Mouse (Mus musculus) CH12.LX (cell line): ENCODE results near the gene Pgam1. TPM values are rescaled to one million over a fixed set of nuclear protein-coding genes. Genes with fewer than 3 reads are reported as not detected.
A peak's percentile ranks its signal among the peaks of the same experiment; 100 is the strongest.

Source experiments
- DNase-seq: peaks from one replicate; pipeline ENCODE4 v3.0.0-alpha.2; 2013; ENCODE audit errors: extremely low read depth
- H3K27ac ChIP-seq: 2 replicates; pipeline ENCODE4 v1.5.1; 2012; ENCODE audit warnings: low read depth, mild to moderate bottlenecking, control low read depth, moderate library complexity; ENCODE audit not compliant: insufficient read depth
- H3K27me3 ChIP-seq: replicated peaks from 2 replicates; pipeline ENCODE3; 2012; ENCODE audit warnings: inconsistent platforms
- H3K36me3 ChIP-seq, 2 experiments: replicated peaks in 1 of 2; 2 replicates each; pipeline versions ENCODE3 to v1.6.1; 2012; ENCODE audit warnings: inconsistent platforms in 1 of 2, low read length in 1 of 2, mild to moderate bottlenecking in 1 of 2, mixed read lengths in 1 of 2, moderate library complexity in 1 of 2; ENCODE audit not compliant: control insufficient read depth in 1 of 2, insufficient read depth in 1 of 2
- H3K4me1 ChIP-seq, 2 experiments: 2 replicates each; pipeline ENCODE4 v1.6.1; 2012; ENCODE audit warnings: inconsistent platforms in 1 of 2, moderate library complexity in 1 of 2; ENCODE audit not compliant: insufficient read depth in 2 of 2, control insufficient read depth in 1 of 2
- H3K4me2 ChIP-seq: 2 replicates; pipeline ENCODE4 v1.6.1; 2012; ENCODE audit warnings: low read depth, mild to moderate bottlenecking, control low read depth; ENCODE audit not compliant: poor library complexity, insufficient read depth, severe bottlenecking
- H3K4me3 ChIP-seq, 3 experiments: fragments of 150-350 bp in 1 of 3; sonication (generic) in 1 of 3; replicated peaks in 1 of 3; 2 replicates each; pipeline versions ENCODE3 to v1.5.1; 2011 to 2012; ENCODE audit warnings: low read depth in 2 of 3, low read length in 2 of 3, mild to moderate bottlenecking in 2 of 3, moderate library complexity in 2 of 3, control low read depth in 1 of 3, improper control_type of control experiment in 1 of 3, inconsistent platforms in 1 of 3, mixed read lengths in 1 of 3; ENCODE audit not compliant: poor library complexity in 1 of 3
- H3K79me2 ChIP-seq: replicated peaks from 2 replicates; pipeline ENCODE4 v1.6.1; 2012; ENCODE audit warnings: mild to moderate bottlenecking, moderate library complexity; ENCODE audit not compliant: control insufficient read depth, poor library complexity, insufficient read depth, severe bottlenecking; ENCODE audit errors: extremely low read depth
- H3K9ac ChIP-seq: 2 replicates; pipeline ENCODE4 v1.6.1; 2012; ENCODE audit warnings: low read depth, mild to moderate bottlenecking, control low read depth, moderate library complexity; ENCODE audit not compliant: insufficient read depth
- H3K9me3 ChIP-seq: replicated peaks from 2 replicates; pipeline ENCODE3; 2012; ENCODE audit warnings: low read length, inconsistent platforms, mixed read lengths
- BHLHE40 ChIP-seq: IDR thresholded peaks from 2 replicates; pipeline ENCODE4 v1.6.1; 2011; ENCODE audit warnings: mild to moderate bottlenecking, low read depth, low read length, improper control_type of control experiment
- CHD1 ChIP-seq: IDR thresholded peaks from 2 replicates; pipeline ENCODE4 v1.6.1; 2012; ENCODE audit warnings: low read depth, low read length, improper control_type of control experiment, inconsistent platforms
- ELF1 ChIP-seq: IDR thresholded peaks from 2 replicates; pipeline ENCODE4 v1.6.1; 2014; ENCODE audit warnings: low read depth, mild to moderate bottlenecking, inconsistent platforms, low read length, improper control_type of control experiment
- EP300 ChIP-seq: IDR thresholded peaks from 2 replicates; pipeline ENCODE4 v1.6.1; 2011; ENCODE audit warnings: low read length, improper control_type of control experiment
- ETS1 ChIP-seq: conservative IDR thresholded peaks from 2 replicates; pipeline ENCODE4 v1.6.1; 2012; ENCODE audit warnings: low read depth, mild to moderate bottlenecking, inconsistent platforms, low read length, improper control_type of control experiment, moderate library complexity
- GABPA ChIP-seq: IDR thresholded peaks from 2 replicates; pipeline ENCODE4 v1.6.1; 2012; ENCODE audit warnings: low read depth, low read length, improper control_type of control experiment, inconsistent platforms; ENCODE audit not compliant: insufficient replicate concordance
- JUN ChIP-seq: IDR thresholded peaks from 2 replicates; pipeline ENCODE4 v1.6.1; 2011; ENCODE audit warnings: low read depth, mild to moderate bottlenecking, low read length, improper control_type of control experiment, moderate library complexity; ENCODE audit not compliant: insufficient read depth
- KAT2A ChIP-seq: IDR thresholded peaks from 2 replicates; pipeline ENCODE4 v1.6.1; 2012; ENCODE audit warnings: low read length, improper control_type of control experiment, inconsistent platforms; ENCODE audit not compliant: insufficient replicate concordance
- MAFK ChIP-seq: IDR thresholded peaks from 2 replicates; pipeline ENCODE4 v1.6.1; 2011; ENCODE audit warnings: low read length, improper control_type of control experiment; ENCODE audit not compliant: insufficient replicate concordance
- MAX ChIP-seq: IDR thresholded peaks from 2 replicates; pipeline ENCODE4 v1.6.1; 2011; ENCODE audit warnings: low read length, improper control_type of control experiment
- MAZ ChIP-seq: IDR thresholded peaks from 2 replicates; pipeline ENCODE4 v1.6.1; 2012; ENCODE audit warnings: low read depth, mild to moderate bottlenecking, inconsistent platforms, low read length, improper control_type of control experiment, moderate library complexity
- MEF2A ChIP-seq: IDR thresholded peaks from 2 replicates; pipeline ENCODE4 v1.6.1; 2014; ENCODE audit warnings: low read depth, mild to moderate bottlenecking, inconsistent platforms, low read length, improper control_type of control experiment, borderline replicate concordance
- MXI1 ChIP-seq: IDR thresholded peaks from 2 replicates; pipeline ENCODE4 v1.6.1; 2011; ENCODE audit warnings: mild to moderate bottlenecking, low read depth, low read length, improper control_type of control experiment
- MYC ChIP-seq: IDR thresholded peaks from 2 replicates; pipeline ENCODE4 v1.6.1; 2011; ENCODE audit warnings: low read depth, mild to moderate bottlenecking, improper control_type of control experiment, low read length
- NRF1 ChIP-seq: IDR thresholded peaks from 2 replicates; pipeline ENCODE4 v1.6.1; 2014; ENCODE audit warnings: low read depth, mild to moderate bottlenecking, inconsistent platforms, low read length, improper control_type of control experiment, moderate library complexity
- PAX5 ChIP-seq: IDR thresholded peaks from 2 replicates; pipeline ENCODE4 v1.6.1; 2012; ENCODE audit warnings: low read length, inconsistent platforms, mixed read lengths
- POLR2AphosphoS2 ChIP-seq: IDR thresholded peaks from 2 replicates; pipeline ENCODE4 v1.6.1; 2011; ENCODE audit warnings: low read depth, low read length, improper control_type of control experiment
- RAD21 ChIP-seq: IDR thresholded peaks from 2 replicates; pipeline ENCODE4 v1.6.1; 2011; ENCODE audit warnings: low read depth, mild to moderate bottlenecking, low read length, improper control_type of control experiment, moderate library complexity
- RCOR1 ChIP-seq: conservative IDR thresholded peaks from 2 replicates; pipeline ENCODE4 v1.6.1; 2012; ENCODE audit warnings: low read depth, mild to moderate bottlenecking, inconsistent platforms, low read length, improper control_type of control experiment
- TBP ChIP-seq: conservative IDR thresholded peaks from 2 replicates; pipeline ENCODE4 v1.6.1; 2011; ENCODE audit warnings: low read depth, low read length, improper control_type of control experiment
- ZKSCAN1 ChIP-seq: IDR thresholded peaks from 2 replicates; pipeline ENCODE4 v1.6.1; 2012; ENCODE audit warnings: low read depth, inconsistent platforms, low read length, improper control_type of control experiment, borderline replicate concordance
- ZMIZ1 ChIP-seq: IDR thresholded peaks from 2 replicates; pipeline ENCODE4 v1.6.1; 2012; ENCODE audit warnings: low read depth, mild to moderate bottlenecking, inconsistent platforms, low read length, improper control_type of control experiment
- dilution Hi-C: fragments of 300-500 bp; cut with MboI; formaldehyde crosslinking; loops from 2 replicates; pipeline ENCODE4 v1.14.3; 2020; ENCODE audit warnings: low sequenced_read_pairs; ENCODE audit not compliant: extremely low pct_unique_long_range_greater_than_20kb, extremely low pct_ligation_motif_present
- in situ Hi-C: fragments of 300-500 bp; cut with MboI; formaldehyde crosslinking; loops from 3 replicates; pipeline ENCODE4 v1.14.3; 2019; ENCODE audit warnings: low sequenced_read_pairs, low pct_ligation_motif_present, low pct_unique_long_range_greater_than_20kb, mixed read lengths
- polyA plus RNA-seq: library from polyadenylated mRNA; unstranded; fragments of >175 nt; gene quantifications from 2 replicates; pipeline ENCODE4 v1.2.1, GENCODE M21; 2012; ENCODE audit warnings: low read depth; ENCODE audit not compliant: insufficient read length
- total RNA-seq, 2 experiments: library from RNA; depleted of rRNA; stranded (reverse); fragments of 300-350 nt in 1 of 2; fragments of >200 nt in 1 of 2; gene quantifications; 2 replicates each; pipeline ENCODE4 v1.2.3; 2012 to 2014

Gene Pgam1
- total and polyA plus RNA-seq, 3 experiments, result 870 to 1,507 (median 928) TPM

GRCm38 (mm10) chr19:41933179-41934086 lies 21.7 kb downstream of the Pgam1 start, which contains the start of the genes Exosc1 and Zdhhc16 (continued):
- TF ChIP-seq MAX, result peak; percentile 92
- no peak for TF ChIP-seq MEF2A
- TF ChIP-seq BHLHE40, result peak; percentile 37; the same call in 1 of the 2 replicates

DNA sequence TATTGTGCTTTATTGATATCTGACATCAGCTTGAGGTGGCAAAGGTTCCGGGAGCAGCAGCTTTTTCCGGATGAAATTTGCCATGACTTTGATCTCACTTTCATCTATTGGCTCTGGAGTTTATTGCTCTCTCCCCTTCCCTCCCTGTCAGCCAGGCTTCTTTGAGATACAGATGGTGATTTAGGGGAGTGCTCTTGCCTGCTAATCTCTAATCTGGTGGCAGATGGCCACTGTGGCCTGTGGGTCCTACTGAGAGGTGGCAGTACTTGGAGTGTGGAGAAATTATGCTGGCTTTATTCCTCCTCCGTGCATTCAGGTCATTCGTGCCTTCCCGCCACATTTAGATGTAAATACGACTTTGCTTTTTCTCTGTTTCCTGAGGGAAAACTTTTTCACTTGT lies 22.4 kb downstream of the Pgam1 start:
- dilution Hi-C loops, result no loop called here
- Histone ChIP-seq H3K27ac (no peak overlapping the region), H3K36me3 (peaks cover 29 to 56% of the 10 kb centered on the region in 2 experiments)

DNA sequence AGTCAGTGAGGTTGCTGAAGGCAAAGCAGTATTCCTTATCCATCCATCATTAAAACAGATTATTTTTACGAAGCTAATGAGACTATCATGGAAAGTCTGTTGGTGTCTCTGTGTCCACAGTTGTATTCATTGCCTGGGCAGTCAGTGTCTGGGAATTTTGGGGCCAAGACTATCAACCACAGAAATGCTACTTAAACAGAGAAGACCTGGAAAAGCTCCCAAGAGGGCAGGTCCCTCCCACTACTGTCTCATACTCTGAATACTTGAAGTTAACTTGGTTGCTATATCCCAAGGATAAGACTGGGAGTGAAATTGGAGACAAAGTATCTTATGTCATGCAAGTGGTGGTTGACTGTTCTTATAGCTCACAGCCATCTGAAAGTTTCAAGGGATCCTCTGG lies 24.2 kb downstream of the Pgam1 start:
- H3K27me3 ChIP-seq, result no peaks in the 10 kb centered on the region
- peaks cover 46% of the 10 kb centered on the region for H3K79me2 ChIP-seq
- no peak overlapping the region for H3K9ac ChIP-seq
- in situ Hi-C loops (no loop called here), dilution Hi-C loops (no loop called here)
- H3K4me2 ChIP-seq, result no peak overlapping the region
- H3K4me1 ChIP-seq, result peaks cover 5 to 30% of the 10 kb centered on the region in 2 experiments; a peak in 3 of 4 replicates
- no peak for TF ChIP-seq RCOR1
- no peak for TF ChIP-seq ELF1
- TF ChIP-seq JUN, result no peak
- no peak for TF ChIP-seq NRF1
- no peak for TF ChIP-seq PAX5
- TF ChIP-seq ETS1, result no peak
- TF ChIP-seq GABPA, result no peak
- TF ChIP-seq MEF2A, result no peak
- no peak for TF ChIP-seq ZKSCAN1
- no peak for TF ChIP-seq MAZ
- no peak for TF ChIP-seq EP300
- no peak for TF ChIP-seq RAD21
- TF ChIP-seq MXI1, result no peak
- no peak for TF ChIP-seq MAFK
- TF ChIP-seq ZMIZ1, result no peak
- no peak for TF ChIP-seq BHLHE40
- TF ChIP-seq POLR2AphosphoS2, result no peak
- TF ChIP-seq TBP, result no peak
- TF ChIP-seq KAT2A, result no peak
- H3K4me3 ChIP-seq, result no peak overlapping the region
- H3K27ac ChIP-seq, result no peak overlapping the region
- no peak for DNase-seq
- peaks cover 29 to 58% of the 10 kb centered on the region in 2 experiments for H3K36me3 ChIP-seq
- H3K9me3 ChIP-seq, result no peaks in the 10 kb centered on the region

More for the DNA sequence above, 22.4 kb downstream of the Pgam1 start:
- no peak for DNase-seq
- in situ Hi-C loops, result loop anchor here (5.0 kb wide), 1 partner anchor 53 kb away; no protein-coding TSS in a partner anchor
- H3K79me2 ChIP-seq, result peaks cover 59% of the 10 kb centered on the region
- H3K4me3 ChIP-seq, result peak overlapping the region; percentile 96 to 99 (median 98)
- no peak for TF ChIP-seq GABPA
- TF ChIP-seq MXI1, result peak; percentile 17; the same call in 1 of the 2 replicates
- TF ChIP-seq RAD21, result no peak
- TF ChIP-seq CHD1, result no peak
- no peak for TF ChIP-seq MYC
- TF ChIP-seq TBP, result no peak
- H3K9me3 ChIP-seq, result no peaks in the 10 kb centered on the region
- no peaks in the 10 kb centered on the region for H3K27me3 ChIP-seq
- peak overlapping the region; percentile 86 for H3K9ac ChIP-seq
- peak overlapping the region; percentile 91 for H3K4me2 ChIP-seq
- H3K4me1 ChIP-seq, result peaks cover 8 to 36% of the 10 kb centered on the region in 2 experiments; a peak in 3 of 4 replicates
